Mouse (Mus musculus) megakaryocyte, embryonic 14.5 days (primary cell): ENCODE data around the gene Prlh. TPM values are rescaled to one million over a fixed set of nuclear protein-coding genes. Genes with fewer than 3 reads are reported as not detected.

Experiments used
- H3K27me3 ChIP-seq: replicated peaks from 2 replicates; pipeline ENCODE3; 2012; ENCODE audit warnings: inconsistent platforms
- H3K36me3 ChIP-seq: replicated peaks from 2 replicates; pipeline ENCODE3; 2012; ENCODE audit warnings: low read length, inconsistent platforms, mixed read lengths
- H3K4me1 ChIP-seq: 2 replicates; pipeline ENCODE4 v1.6.1; 2012; ENCODE audit warnings: inconsistent platforms
- H3K4me3 ChIP-seq: replicated peaks from 2 replicates; pipeline ENCODE3; 2012; ENCODE audit warnings: moderate library complexity, mild to moderate bottlenecking, inconsistent platforms
- H3K9me3 ChIP-seq: 2 replicates; pipeline ENCODE4 v1.6.1; 2012; ENCODE audit warnings: inconsistent platforms
- FLI1 ChIP-seq: IDR thresholded peaks from 2 replicates; pipeline ENCODE4 v1.6.1; 2012; ENCODE audit warnings: low read length, inconsistent platforms, mixed read lengths
- GATA1 ChIP-seq: IDR thresholded peaks from 3 replicates; pipeline ENCODE4 v1.6.1; 2012; ENCODE audit warnings: mixed read lengths, low read length, inconsistent platforms, borderline replicate concordance
- polyA plus RNA-seq: library from polyadenylated mRNA; stranded (reverse); fragments of >175 nt; gene quantifications from 2 replicates; pipeline ENCODE4 v1.2.3, GENCODE M21; 2012; ENCODE audit warnings: low replicate concordance; ENCODE audit not compliant: insufficient read depth

The Prlh gene
- polyA plus RNA-seq, 1 experiment = not detected

DNA sequence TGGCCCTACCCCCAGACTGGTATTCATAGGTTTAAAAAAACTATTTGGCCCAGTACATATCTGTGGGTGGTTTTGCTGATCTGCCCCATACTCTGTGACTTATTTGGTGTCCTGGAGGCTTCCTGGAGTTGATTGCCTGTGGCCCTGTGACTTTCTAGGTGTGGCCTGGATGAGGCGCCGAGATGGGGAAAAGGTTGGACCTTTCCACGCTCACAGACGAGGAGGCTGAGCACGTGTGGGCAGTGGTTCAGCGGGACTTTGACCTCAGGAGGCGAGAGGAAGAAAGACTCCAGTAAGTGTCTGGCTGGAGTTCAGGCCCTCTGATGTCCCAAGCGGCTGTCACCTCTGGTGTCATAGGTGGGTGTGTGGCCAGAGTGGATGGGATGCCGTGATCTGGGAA is 31.2 kb upstream of the Prlh start:
- Histone ChIP-seq H3K4me3 (no peak overlapping the region), H3K27me3 (peaks cover 73% of the 10 kb centered on the region), H3K4me1 (peaks cover 6% of the 10 kb centered on the region), H3K9me3 (peaks cover 11% of the 10 kb centered on the region), H3K36me3 (no peaks in the 10 kb centered on the region)
- TF ChIP-seq GATA1 (no peak), FLI1 (no peak)

DNA sequence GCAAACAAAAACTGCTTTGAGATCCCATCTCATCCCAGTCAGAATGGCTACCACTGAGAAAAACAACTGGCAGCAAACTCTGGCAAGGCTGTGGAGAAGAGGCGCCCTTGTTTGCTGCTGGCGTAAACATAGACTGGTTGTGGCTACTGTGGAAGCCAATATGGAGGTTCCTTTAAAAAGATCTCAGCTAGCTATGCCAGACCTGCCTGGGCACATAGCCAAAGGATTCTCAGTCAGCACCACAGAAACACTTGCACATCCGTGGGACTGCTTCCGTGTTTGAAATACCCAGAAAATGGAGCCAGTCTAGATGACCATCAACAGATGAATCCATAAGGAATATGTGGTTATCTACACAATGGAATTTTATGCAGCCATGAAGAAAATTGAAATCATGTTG is 26.9 kb upstream of the Prlh start:
- Histone ChIP-seq H3K4me3 (no peak overlapping the region), H3K9me3 (peaks cover 18% of the 10 kb centered on the region), H3K36me3 (no peaks in the 10 kb centered on the region), H3K27me3 (peaks cover 64% of the 10 kb centered on the region), H3K4me1 (peaks cover 14% of the 10 kb centered on the region)
- TF ChIP-seq GATA1 (no peak), FLI1 (no peak)

DNA sequence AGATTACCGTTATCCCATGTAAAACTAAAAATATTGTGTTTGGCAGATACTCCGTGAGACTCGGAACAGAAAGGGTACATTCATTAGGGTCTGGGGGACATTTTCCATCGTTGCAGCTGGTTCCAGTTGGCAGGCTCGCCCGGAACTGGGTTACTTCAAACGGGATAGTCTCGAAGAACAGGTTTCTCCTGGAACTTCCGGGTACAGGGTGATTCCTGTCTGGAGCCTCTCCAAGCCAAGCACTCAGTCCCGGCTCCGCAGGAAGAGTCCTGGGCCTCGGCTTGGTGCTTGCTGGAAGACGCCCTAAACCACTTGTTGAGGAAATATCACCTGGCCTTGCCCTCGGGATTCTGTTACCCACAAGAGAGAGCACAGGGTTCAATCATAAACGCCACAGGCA is 25.6 kb upstream of the Prlh start:
- Histone ChIP-seq H3K9me3 (peaks cover 18% of the 10 kb centered on the region), H3K27me3 (peaks cover 62% of the 10 kb centered on the region)

DNA sequence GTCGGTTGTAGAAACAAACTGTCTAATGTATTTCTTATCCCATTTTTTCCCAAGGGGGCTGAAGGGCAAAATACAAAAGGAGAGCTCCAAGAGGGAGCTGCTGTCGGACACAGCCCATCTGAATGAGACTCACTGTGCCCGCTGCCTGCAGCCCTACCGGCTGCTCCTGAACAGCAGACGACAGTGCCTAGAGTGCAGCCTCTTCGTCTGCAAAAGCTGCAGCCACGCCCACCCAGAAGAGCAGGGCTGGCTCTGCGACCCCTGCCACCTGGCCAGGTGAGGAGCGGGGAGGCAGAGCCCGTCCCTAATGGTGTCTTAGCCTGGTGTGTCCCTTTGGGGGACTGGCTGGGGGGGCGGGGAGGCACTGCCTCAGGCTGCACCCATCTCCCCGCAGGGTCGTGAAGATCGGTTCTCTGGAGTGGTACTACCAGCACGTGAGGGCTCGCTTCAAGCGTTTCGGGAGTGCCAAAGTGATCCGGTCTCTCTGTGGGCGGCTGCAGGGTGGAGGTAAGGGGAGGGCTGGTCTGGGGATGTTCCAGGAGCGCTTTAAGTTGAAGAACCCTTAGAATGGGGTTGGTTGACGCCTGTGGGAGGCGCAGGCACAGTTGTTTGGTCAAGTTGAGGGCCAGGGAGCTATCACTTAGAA is 24.9 kb upstream of the Prlh start:
- H3K36me3 ChIP-seq = no peaks in the 10 kb centered on the region
- H3K4me3 ChIP-seq = peak overlapping the region; percentile 76
- H3K9me3 ChIP-seq = peaks cover 18% of the 10 kb centered on the region
- H3K4me1 ChIP-seq = peaks cover 14% of the 10 kb centered on the region
- TF ChIP-seq GATA1 (no peak), FLI1 (no peak)
- peaks cover 63% of the 10 kb centered on the region for H3K27me3 ChIP-seq

More for the DNA sequence above, 25.6 kb upstream of the Prlh start:
- H3K36me3 ChIP-seq = no peaks in the 10 kb centered on the region
- peaks cover 14% of the 10 kb centered on the region for H3K4me1 ChIP-seq
- TF ChIP-seq GATA1 (no peak), FLI1 (no peak)
- H3K4me3 ChIP-seq = no peak overlapping the region

DNA sequence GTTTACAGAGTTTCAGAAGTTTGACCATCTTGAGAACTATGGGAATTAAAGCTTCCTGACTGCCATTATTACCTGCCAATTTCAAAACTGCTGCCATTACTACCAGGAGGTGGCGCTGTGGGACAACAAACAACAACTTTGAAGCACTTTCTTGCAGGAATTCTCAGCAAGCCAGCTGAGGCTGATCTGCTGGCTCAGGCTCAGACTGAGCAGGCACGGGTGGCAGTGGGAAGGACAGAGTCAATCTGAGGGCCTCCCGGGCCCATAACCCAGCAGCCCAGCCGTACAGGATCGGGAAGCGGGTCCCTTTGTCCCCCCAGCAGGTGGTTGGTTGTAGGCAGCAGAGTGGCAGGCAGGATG is 24.4 kb upstream of the Prlh start:
- no peak for TF ChIP-seq GATA1
- Histone ChIP-seq H3K4me3 (peak overlapping the region; percentile 76), H3K9me3 (peaks cover 18% of the 10 kb centered on the region), H3K4me1 (peaks cover 14% of the 10 kb centered on the region), H3K36me3 (no peaks in the 10 kb centered on the region), H3K27me3 (peaks cover 64% of the 10 kb centered on the region)

- H3K4me1 ChIP-seq = peaks cover 8% of the 10 kb centered on the region
- peaks cover 69% of the 10 kb centered on the region for H3K27me3 ChIP-seq
- no peak for TF ChIP-seq GATA1
- no peak for TF ChIP-seq FLI1
- peaks cover 13% of the 10 kb centered on the region for H3K9me3 ChIP-seq
- no peaks in the 10 kb centered on the region for H3K36me3 ChIP-seq
- H3K4me3 ChIP-seq = no peak overlapping the region
Measured at GRCm38 (mm10) chr1:90933001-90933400, 19.9 kb upstream of the Prlh start.

- Histone ChIP-seq H3K36me3 (no peaks in the 10 kb centered on the region), H3K9me3 (no peaks in the 10 kb centered on the region), H3K27me3 (peaks cover 69% of the 10 kb centered on the region), H3K4me3 (no peak overlapping the region), H3K4me1 (no peaks in the 10 kb centered on the region)
- no peak for TF ChIP-seq GATA1
- no peak for TF ChIP-seq FLI1
Measured at GRCm38 (mm10) chr1:90936990-90937389, 15.9 kb upstream of the Prlh start.

- Histone ChIP-seq H3K27me3 (peaks cover 69% of the 10 kb centered on the region), H3K4me1 (no peaks in the 10 kb centered on the region), H3K4me3 (no peak overlapping the region), H3K36me3 (no peaks in the 10 kb centered on the region), H3K9me3 (no peaks in the 10 kb centered on the region)
- TF ChIP-seq GATA1 = no peak
- TF ChIP-seq FLI1 = no peak
Measured at GRCm38 (mm10) chr1:90939980-90940379, 12.9 kb upstream of the Prlh start.

- H3K36me3 ChIP-seq = no peaks in the 10 kb centered on the region
- no peak overlapping the region for H3K4me3 ChIP-seq
- no peaks in the 10 kb centered on the region for H3K9me3 ChIP-seq
- peaks cover 60% of the 10 kb centered on the region for H3K27me3 ChIP-seq
- H3K4me1 ChIP-seq = peaks cover 12% of the 10 kb centered on the region
- TF ChIP-seq FLI1 (no peak), GATA1 (no peak)
Measured at GRCm38 (mm10) chr1:90945171-90945570, 7.7 kb upstream of the Prlh start.

GRCm38 (mm10) chr1:90947252-90947651 is 5.7 kb upstream of the Prlh start:
- Histone ChIP-seq H3K9me3 (no peaks in the 10 kb centered on the region), H3K36me3 (no peaks in the 10 kb centered on the region)

DNA sequence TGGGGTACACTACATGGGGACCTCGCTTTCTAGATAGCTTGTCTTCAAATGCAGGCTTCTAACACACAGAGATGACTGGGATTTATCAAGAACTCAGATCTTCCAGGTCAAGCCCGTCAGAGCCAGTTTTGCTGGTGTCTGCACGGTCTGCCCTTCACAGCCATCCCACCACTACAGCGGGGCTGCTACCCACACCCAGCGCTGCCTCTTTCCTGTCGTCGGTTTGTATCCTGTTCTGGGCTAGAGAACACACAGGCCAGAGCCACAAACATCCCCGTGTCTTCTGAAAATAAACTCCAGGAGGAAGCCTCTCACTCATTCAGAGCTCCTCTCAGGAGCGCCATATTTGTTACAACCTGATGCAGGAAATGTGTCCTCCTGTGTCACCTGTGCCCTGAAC is 3.6 kb upstream of the Prlh start:
- TF ChIP-seq FLI1 (no peak), GATA1 (no peak)
- Histone ChIP-seq H3K4me3 (peak overlapping the region; percentile 23), H3K27me3 (peaks cover 57% of the 10 kb centered on the region), H3K4me1 (peaks cover 12% of the 10 kb centered on the region), H3K9me3 (no peaks in the 10 kb centered on the region), H3K36me3 (no peaks in the 10 kb centered on the region)

More at GRCm38 (mm10) chr1:90947252-90947651, 5.7 kb upstream of the Prlh start:
- no peak for TF ChIP-seq GATA1
- TF ChIP-seq FLI1 = no peak
- Histone ChIP-seq H3K4me3 (no peak overlapping the region), H3K27me3 (peaks cover 63% of the 10 kb centered on the region), H3K4me1 (peaks cover 12% of the 10 kb centered on the region)
